23 mouse cellular contexts compared by ENCODE assay signal in the genomic region with DNA sequence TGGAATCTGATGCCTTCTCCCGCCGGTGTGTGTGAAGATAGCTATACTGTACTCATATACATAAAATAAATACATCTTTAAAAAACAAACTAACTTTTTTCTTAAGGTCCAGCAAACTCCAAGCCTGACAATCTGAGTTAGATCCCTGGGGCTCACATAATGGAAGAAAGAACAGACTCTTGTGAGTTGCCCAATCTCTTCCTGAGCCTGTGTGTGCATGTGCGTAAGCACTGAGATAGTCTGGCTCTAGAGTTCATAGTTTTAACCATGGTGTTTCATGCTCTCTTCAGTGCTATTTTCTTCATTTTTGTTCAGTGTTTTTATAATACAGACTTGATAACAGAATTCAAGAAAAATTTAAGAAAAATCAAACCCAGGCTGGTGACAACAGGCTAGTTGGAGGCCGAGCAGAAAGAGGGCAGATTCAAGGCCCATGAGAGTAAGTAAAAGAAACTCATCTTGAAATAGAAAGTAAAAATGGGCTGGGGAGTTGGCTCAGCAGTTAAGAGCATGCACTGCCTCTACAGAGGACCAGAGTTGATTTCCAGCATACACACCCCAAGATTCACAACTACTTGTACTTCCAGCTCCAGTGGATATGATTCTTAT. TPM values are rescaled to one million over a fixed set of nuclear protein-coding genes. Genes with fewer than 3 reads are reported as not detected.
A peak's percentile ranks its signal among the peaks of the same experiment; 100 is the strongest.
DNase-seq lines count a peak whose midpoint lies in the region; ATAC-seq and TF ChIP-seq lines count a peak whose summit lies in the region.
"Had no signal": no experiment of that assay in that cellular context is flagged by ENCODE, and none has a peak within 500 bp of the region (broad histone marks: within the 10 kb centered on the region; RNA-seq: fewer than 3 reads in every experiment).

No protein-coding gene starts in this region.

- no peak for ATAC-seq in megakaryocyte, adult 5-6 weeks (ENCODE audit: poor library complexity, severe bottlenecking)
- ATAC-seq in megakaryocyte progenitor cell, adult 5-6 weeks (replicated peaks; ENCODE audit: poor library complexity) = peak; percentile 41
- ATAC-seq: forebrain, embryonic 14.5 days had no signal

- no peaks in the 10 kb centered on the region for H3K9me3 ChIP-seq in megakaryocyte, embryonic 14.5 days
- H3K9me3 ChIP-seq: hindbrain, embryonic 13.5 days; limb, embryonic 15.5 days; midbrain, embryonic 12.5 days; neural tube, embryonic 15.5 days had no signal

- intact Hi-C loops in heart, postnatal 14 days (cut with DNase I) = no loop called here

- H3K36me3 ChIP-seq in megakaryocyte, embryonic 14.5 days (replicated peaks; ENCODE audit: low read length) = peaks cover 34% of the 10 kb centered on the region
- H3K36me3 ChIP-seq: hindbrain, embryonic 13.5 days; neural tube, embryonic 15.5 days had no signal

- H3K27me3 ChIP-seq in megakaryocyte, embryonic 14.5 days (replicated peaks) = no peaks in the 10 kb centered on the region
- H3K27me3 ChIP-seq: hindbrain, embryonic 13.5 days; limb, embryonic 15.5 days; midbrain, embryonic 12.5 days; neural tube, embryonic 15.5 days had no signal

- DNase-seq in heart, adult 8-10 months (ENCODE audit: low spot score) = peak; percentile 8
- DNase-seq in heart, postnatal 14 days = no peak
- no peak for DNase-seq in frontal cortex, postnatal 10 days (ENCODE audit: low spot score in 2 of 2)
- DNase-seq in right cerebral cortex, postnatal 25 days = no peak
- DNase-seq: adrenal gland, postnatal 10 days; B cell, adult 2 months; cerebellum, adult 9-10 months; gastrocnemius, postnatal 25 days; kidney, adult 2 months; left cerebral cortex, postnatal 4 days; lung, embryonic 14.5 days; thymus, adult 2 months had no signal

- H3K27ac ChIP-seq in bone marrow macrophage, adult 2 months (ENCODE audit: insufficient read depth, low read depth, low read length) = peak overlapping the region; percentile 15; the same call in 1 of the 2 replicates
- H3K27ac ChIP-seq: hindbrain, embryonic 13.5 days; kidney, postnatal 0 days; limb, embryonic 15.5 days; macrophage; midbrain, embryonic 12.5 days; neural tube, embryonic 15.5 days had no signal

- peaks cover 48% of the 10 kb centered on the region for H3K4me1 ChIP-seq in megakaryocyte, embryonic 14.5 days
- H3K4me1 ChIP-seq in bone marrow macrophage, adult 2 months (ENCODE audit: control insufficient read depth, insufficient read depth, low read length) = peaks cover 24% of the 10 kb centered on the region
- H3K4me1 ChIP-seq: limb, embryonic 15.5 days; midbrain, embryonic 12.5 days had no signal

- H3K4me3 ChIP-seq in megakaryocyte, embryonic 14.5 days (replicated peaks) = peak overlapping the region; percentile 59
- no peak overlapping the region for H3K4me3 ChIP-seq in bone marrow macrophage, adult 2 months (ENCODE audit: insufficient read depth, low read length)
- H3K4me3 ChIP-seq: hindbrain, embryonic 13.5 days; limb, embryonic 15.5 days; midbrain, embryonic 12.5 days; neural tube, embryonic 15.5 days had no signal

- TF ChIP-seq POLR2A in bone marrow macrophage, adult 2 months (IDR thresholded peaks at IDR 0.05; ENCODE audit: borderline replicate concordance, low read depth, low read length) = no peak

- TF ChIP-seq CTCF in bone marrow macrophage, adult 2 months (IDR thresholded peaks at IDR 0.05; ENCODE audit: low read depth, low read length) = no peak

RNA-seq across cellular contexts. Expression of a gene that starts 8.6 kb away (rescaled TPM):
- total RNA-seq in heart, adult 8-10 months (2022) = 10 to 100 TPM; 20.7 to 21.8 (median 21.3) TPM
- total RNA-seq in heart, postnatal 14 days (2021) = 10 to 100 TPM; 30.4 to 31.4 TPM
- 5.3 and 9.6 TPM in 2 replicates for polyA plus RNA-seq in megakaryocyte, embryonic 14.5 days (2012; ENCODE audit: insufficient read depth, low replicate concordance)
- total RNA-seq in megakaryocyte, adult 5-6 weeks (2015) = 82.5 and 82.6 TPM in 2 replicates
- 110 and 131 TPM in 2 replicates for total RNA-seq in megakaryocyte, adult 5-6 weeks (2017)
- 44.9 and 60.1 TPM in 2 replicates for polyA plus RNA-seq in bone marrow macrophage, adult 2 months (2012; ENCODE audit: insufficient read depth, insufficient read length, missing spikeins)
- 114 and 116 TPM in 2 replicates for total RNA-seq in megakaryocyte progenitor cell, adult 5-6 weeks (2015)
- 116 and 153 TPM in 2 replicates for total RNA-seq in megakaryocyte progenitor cell, adult 5-6 weeks (2017)

RNA-seq across cellular contexts. Expression of a gene that starts 46.1 kb away (rescaled TPM):
- total RNA-seq in heart, adult 8-10 months (2022) = 1 to 10 TPM; 4.2 to 6.4 (median 4.4) TPM
- total RNA-seq in heart, postnatal 14 days (2021) = 1 to 10 TPM; 9.6 to 9.7 TPM
- polyA plus RNA-seq in megakaryocyte, embryonic 14.5 days (2012; ENCODE audit: insufficient read depth, low replicate concordance) = 4.1 and 10.3 TPM in 2 replicates
- 71.2 and 71.7 TPM in 2 replicates for total RNA-seq in megakaryocyte, adult 5-6 weeks (2015)
- total RNA-seq in megakaryocyte, adult 5-6 weeks (2017) = 195 and 212 TPM in 2 replicates
- polyA plus RNA-seq in bone marrow macrophage, adult 2 months (2012; ENCODE audit: insufficient read depth, insufficient read length, missing spikeins) = 0.76 TPM in 1 of 2 replicates, not detected in the other
- 29.2 and 42.9 TPM in 2 replicates for total RNA-seq in megakaryocyte progenitor cell, adult 5-6 weeks (2015)
- 78.9 and 97.7 TPM in 2 replicates for total RNA-seq in megakaryocyte progenitor cell, adult 5-6 weeks (2017)
